Mouse (Mus musculus) MEL (cell line): ENCODE measurements around the gene Clca4a.

ENCODE experiments used
- E2F4 ChIP-seq: IDR thresholded peaks from 2 replicates; pipeline ENCODE4 v1.6.1; 2011; ENCODE audit warnings: low read depth, low read length, improper control_type of control experiment, borderline replicate concordance
- EP300 ChIP-seq, 2 experiments: IDR thresholded peaks; 2 replicates each; pipeline ENCODE4 v1.6.1; 2011; ENCODE audit warnings: improper control_type of control experiment in 2 of 2, low read length in 2 of 2, low read depth in 1 of 2, mild to moderate bottlenecking in 1 of 2
- GATA1 ChIP-seq: IDR thresholded peaks from 2 replicates; pipeline ENCODE4 v1.6.1; 2011; ENCODE audit warnings: low read depth, low read length, improper control_type of control experiment
- MAZ ChIP-seq: IDR thresholded peaks from 2 replicates; pipeline ENCODE4 v1.6.1; 2012; ENCODE audit warnings: low read depth, mild to moderate bottlenecking, inconsistent platforms, low read length, improper control_type of control experiment
- NELFE ChIP-seq: IDR thresholded peaks from 2 replicates; pipeline ENCODE4 v1.6.1; 2011; ENCODE audit warnings: low read depth, low read length, improper control_type of control experiment
- NRF1 ChIP-seq: IDR thresholded peaks from 2 replicates; pipeline ENCODE4 v1.6.1; 2014; ENCODE audit warnings: low read depth, mild to moderate bottlenecking, inconsistent platforms, low read length, improper control_type of control experiment, moderate library complexity; ENCODE audit not compliant: poor library complexity, insufficient read depth, severe bottlenecking
- POLR2A ChIP-seq, 2 experiments: IDR thresholded peaks; 2 replicates each; pipeline ENCODE4 v1.6.1; 2011 to 2012; ENCODE audit warnings: low read length in 2 of 2, mild to moderate bottlenecking in 2 of 2, control low read depth in 1 of 2, improper control_type of control experiment in 1 of 2, low read depth in 1 of 2, moderate library complexity in 1 of 2; ENCODE audit not compliant: control insufficient read depth in 1 of 2, insufficient read depth in 1 of 2, poor library complexity in 1 of 2

DNA sequence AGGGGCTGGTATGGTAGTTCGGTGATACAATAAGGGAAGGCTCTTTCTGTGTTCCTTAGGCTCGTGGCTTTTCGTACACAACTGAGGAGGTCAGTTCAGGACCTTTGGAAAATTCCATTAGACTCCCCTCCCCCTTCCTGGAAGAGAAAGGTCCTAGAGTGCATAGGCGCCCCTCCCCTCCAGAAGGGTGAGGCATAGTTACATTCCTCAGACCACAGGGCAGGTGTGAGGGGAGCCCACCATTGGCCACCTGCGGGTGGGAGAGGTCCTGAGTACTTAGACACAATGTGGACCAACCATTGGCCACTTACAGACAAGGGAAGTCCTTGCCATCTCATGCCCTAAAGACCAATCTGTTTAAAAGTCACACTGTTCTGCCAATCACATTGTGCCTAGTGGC is 11.0 kb upstream of the Clca4a start:
- TF ChIP-seq MAZ = no peak
- no peak for TF ChIP-seq GATA1
- TF ChIP-seq POLR2A (IDR thresholded peaks at IDR 0.05; ENCODE audit: control insufficient read depth in 1 of 2, insufficient read depth in 1 of 2, low read depth in 1 of 2, low read length in 2 of 2, poor library complexity in 1 of 2) = no peak
- TF ChIP-seq NRF1 = no peak
- TF ChIP-seq NELFE = no peak
- TF ChIP-seq E2F4 = no peak
- no peak for TF ChIP-seq EP300 (IDR thresholded peaks at IDR 0.05; ENCODE audit: low read depth in 1 of 2, low read length in 2 of 2)
